Mouse (Mus musculus): ENCODE measurements at regions not wholly inside any gene's neighbourhood (a gene's known extent, or its start where the extent isn't known, plus 50 kb on each side); places are given as distances from the start of the nearest gene placed in this dataset.

DNA sequence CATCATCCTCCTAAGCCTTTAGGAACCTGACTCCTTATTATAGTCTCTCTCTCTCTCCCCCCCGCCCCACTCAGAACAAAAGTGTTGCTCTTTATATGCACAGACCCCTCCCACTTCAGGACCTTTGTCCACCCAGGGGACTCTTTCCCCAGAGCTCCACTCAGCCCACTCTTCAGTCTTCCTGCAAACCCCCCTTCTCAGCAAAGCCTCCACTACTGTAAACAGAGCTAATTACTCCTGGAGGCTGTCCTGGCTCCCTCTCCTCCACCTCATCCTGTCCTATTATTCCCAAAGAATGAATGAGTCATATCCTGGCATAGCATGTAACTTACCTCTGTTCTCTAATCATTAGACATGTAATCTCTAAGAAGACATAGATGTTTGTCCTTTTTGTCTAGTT lies 82.8 kb upstream of the Galnt15 start:
- no peak for DNase-seq

DNA sequence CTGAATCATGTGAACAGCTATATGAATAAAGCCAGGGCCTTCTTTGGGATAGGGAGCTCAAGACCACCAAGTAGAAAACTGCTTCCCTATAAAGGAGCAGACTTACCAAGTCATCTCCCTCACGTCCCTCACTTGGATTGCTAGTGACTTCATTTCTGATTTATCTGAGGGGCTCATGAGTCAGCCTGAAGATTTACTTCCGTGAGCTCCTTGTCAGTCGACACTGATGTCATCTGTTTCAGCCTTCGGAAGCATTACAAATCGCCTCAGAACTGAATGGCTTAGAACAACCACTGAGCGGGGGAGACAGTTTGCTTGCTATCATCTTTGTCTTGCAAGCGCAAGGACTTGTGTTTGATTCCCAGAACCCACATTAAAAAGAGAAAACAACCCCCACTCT lies 81.5 kb upstream of the Galnt15 start:
- no peak for DNase-seq

DNA sequence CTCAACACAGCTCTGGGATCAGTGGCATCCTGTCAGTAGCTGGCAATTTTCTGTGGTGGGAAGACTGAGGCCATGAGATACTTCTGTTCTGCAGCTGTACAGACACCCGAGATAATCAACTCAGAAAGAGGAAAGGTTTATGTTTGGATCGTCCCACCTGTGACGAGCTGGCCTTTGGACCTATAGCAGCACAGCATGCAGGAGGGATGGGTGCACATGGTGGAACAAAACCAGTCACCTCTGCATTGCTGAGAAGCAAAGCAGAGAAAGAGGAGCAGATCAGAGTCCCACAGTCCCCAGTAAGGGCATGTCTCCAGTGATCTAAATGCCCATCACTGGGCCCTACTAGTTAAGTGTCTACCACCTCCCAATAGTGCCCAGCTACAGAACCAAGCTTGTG lies 76.9 kb upstream of the Galnt15 start:
- DNase-seq = no peak

DNA sequence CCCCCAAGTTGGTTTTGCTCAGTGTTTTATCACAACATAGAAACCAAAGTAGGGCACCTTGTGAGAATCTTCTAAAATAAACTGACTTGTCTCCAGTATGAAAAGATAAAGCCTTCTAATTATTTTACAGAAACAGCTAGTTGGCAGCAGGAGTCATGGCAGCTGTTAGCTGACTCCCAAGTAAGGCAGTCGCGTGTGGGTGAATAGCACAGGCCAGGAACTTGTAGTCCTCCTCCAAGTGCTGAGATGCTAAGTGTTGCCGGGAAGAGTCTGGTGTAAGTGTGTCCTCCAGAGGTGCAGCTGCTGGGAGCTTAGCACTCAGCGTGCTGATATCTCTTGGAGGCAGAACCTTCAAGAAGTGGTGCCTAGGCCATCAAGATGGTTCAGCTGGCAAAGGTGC lies 75.0 kb upstream of the Galnt15 start:
- no peak for DNase-seq

DNA sequence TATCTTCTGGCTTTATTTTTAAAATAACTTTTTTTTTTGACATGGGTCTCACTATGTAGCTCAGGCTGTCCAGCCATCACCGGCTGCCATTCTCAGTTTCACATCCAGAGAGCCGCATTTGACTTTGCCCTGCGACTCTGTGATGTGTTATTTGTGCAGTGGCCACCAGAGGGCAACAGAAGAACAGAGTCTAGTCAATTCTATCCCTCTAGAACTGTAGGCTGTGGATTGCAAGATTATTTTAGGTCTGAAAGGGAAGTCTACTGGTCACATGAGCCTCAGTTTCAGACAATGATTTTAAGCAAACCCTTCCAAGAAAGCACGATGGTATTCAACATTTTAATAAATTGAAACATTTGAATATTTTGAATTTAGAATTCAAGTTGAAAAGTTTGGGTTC lies 73.8 kb upstream of the Galnt15 start:
- peak; percentile 83 to 94 for DNase-seq

DNA sequence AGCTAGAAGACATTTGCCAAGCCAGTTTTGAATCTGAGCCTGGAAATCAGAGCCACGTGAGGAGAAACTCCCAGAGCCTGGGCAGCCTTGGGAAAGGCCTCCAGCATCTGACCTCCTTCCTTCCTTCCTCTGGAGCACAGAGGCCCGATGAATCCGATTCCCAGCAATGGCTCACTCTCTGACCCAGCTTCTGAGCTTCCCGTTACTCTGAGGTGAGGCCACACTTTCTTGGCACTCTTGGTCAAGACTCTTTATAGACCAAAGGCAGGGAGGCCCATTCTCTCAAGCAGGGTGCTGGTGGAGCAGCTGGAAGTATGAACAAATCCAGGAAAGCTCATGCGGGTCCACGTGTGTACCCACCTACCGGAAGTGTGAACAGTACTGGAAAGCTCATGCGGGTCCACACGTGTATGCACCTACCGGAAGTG lies 71.6 kb upstream of the Galnt15 start:
- DNase-seq = peak; percentile 42 to 48

DNA sequence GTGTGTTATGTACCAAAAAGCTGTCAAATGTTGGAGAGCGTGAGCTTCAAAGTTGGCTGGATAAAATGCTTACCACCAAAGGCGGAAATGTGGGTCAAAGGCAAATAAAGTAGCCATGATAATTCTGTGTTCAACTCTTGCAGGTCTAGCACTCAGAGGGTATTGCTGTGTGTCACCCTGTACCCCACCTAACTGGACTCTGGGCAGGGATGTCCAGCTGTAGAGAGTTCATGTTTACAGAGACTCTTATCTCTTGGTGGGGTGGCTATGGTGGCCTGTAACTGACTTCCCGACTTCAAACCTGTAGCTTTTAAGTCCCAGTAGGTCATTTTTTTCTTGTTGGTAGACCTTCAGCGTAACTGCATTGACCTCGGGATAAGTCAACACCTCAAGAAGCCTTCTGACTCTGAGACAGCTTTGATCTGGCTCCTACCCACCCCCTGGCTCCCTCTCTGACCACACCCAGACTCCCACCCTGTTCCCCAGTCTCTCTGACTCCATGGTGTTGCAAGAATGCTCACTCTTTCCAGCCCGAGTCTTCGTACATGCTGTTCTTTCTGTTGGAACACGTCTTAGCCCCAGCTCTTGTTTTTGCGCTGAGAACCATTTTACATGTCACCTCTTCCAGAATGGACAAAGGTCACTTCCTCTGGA lies 68.5 kb upstream of the Galnt15 start:
- no peak for DNase-seq

DNA sequence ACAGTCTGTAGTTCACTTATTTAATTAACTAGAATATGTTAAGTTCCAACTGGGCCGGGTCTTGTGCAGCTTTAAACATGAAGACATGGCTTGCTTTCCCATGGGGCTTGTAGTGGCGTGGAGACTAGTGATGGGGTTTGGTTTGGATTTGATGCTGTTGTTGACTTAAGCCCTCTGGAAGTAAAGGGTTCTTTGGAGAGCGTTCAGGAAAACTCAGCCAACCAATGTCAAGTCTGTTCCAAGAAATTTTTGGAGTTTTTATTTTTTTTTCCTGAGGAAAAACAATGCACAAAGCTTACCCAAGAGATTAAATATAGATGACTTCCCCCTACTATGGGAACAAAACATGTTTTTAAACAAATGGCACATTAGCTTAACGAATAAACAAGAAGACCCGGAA lies 67.3 kb upstream of the Galnt15 start:
- DNase-seq = peak; percentile 15 to 30

DNA sequence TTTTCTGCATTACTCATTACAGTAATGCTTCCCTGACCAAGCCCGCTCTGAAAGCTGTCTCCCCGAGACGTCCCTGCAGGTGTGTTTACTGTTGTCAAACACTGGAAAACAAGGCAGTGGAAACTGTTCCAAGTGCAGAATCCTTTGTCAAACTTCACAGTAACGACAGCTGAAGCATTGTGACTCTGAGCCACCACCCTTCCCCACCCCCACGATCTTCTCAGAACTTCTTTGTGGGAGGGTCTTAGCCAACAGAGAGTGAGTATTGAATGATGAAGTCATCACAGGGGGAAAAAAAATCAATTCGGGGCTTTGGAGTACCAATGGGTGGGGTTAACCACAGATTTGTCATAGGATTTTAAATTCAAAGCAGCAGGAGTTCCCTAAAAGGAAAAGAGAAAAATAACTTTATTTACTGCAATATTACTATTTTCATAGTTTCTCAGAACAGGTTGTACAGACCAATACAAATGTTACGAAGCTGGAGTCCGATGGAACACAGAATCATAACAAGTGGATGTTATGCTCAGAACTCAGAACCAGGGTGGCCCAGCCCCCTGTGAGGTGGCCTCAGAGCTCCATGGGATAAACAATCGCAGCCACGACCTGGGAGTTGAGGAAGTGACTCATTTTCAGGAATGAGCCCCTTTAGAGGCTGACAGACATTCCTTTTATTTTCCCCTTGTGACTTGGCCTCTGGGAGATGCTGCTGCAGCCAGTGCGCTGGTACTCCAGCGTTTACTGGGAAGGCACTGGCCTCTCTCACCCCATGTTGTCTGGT lies 65.5 kb upstream of the Galnt15 start:
- peak; percentile 31 to 55 for DNase-seq

DNA sequence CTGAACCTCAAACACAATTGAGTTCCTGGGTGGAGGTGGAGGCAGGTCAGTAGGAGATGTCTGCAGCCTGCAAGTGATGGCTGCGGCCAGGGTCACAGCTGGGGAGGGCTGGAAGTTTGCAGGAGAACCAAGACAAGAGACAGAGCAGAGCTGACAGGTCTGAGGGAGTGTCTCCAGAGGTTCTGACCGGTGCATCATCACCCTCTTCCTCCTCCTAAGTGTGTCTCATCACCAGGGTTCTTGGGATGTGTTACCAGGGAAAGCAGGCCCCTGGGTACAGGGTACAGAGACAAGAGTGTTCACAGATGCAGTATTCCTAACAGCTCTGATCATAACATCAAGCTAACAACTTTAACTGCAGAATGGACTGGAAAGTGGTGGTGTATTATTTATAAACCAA lies 64.7 kb upstream of the Galnt15 start:
- DNase-seq = no peak

DNA sequence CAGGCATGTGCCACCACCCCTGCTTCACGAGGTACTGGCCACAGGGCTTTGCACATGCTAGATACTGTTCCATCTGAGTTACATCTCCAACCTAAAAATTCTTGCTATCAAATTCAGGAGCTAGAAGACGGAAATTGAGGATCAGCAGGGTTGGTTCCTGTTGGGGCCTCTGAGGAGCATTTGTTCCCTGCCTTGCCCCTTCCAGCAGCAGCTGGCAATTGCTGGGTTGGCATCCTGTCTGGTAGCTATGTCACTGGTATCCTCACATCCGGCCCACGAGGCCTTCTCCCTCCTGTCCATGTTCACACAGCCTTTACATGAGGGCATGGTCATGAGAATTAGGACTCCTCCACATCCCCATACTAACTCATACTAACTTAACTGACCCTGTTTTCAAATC lies 64.0 kb upstream of the Galnt15 start:
- no peak for DNase-seq

DNA sequence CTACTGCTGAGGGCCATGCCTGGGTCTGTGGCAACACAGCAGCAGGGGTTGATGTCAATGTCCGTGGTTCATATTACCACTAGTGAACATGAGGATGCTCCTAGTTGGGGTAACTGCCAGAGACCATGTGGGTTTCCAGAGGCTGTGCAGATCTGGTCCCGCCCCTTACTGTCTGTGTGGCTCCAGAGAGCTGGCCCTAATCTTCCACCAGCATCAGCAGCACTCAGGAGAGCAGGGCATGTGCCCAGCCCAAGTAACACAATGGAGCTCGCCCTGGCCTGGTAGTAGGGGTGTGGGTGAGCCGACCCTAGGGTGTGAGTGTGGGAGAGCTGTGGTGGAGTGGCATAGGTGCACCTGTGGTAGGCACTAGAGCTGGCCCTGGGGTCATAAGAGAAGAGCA lies 59.3 kb upstream of the Galnt15 start:
- no peak for DNase-seq

DNA sequence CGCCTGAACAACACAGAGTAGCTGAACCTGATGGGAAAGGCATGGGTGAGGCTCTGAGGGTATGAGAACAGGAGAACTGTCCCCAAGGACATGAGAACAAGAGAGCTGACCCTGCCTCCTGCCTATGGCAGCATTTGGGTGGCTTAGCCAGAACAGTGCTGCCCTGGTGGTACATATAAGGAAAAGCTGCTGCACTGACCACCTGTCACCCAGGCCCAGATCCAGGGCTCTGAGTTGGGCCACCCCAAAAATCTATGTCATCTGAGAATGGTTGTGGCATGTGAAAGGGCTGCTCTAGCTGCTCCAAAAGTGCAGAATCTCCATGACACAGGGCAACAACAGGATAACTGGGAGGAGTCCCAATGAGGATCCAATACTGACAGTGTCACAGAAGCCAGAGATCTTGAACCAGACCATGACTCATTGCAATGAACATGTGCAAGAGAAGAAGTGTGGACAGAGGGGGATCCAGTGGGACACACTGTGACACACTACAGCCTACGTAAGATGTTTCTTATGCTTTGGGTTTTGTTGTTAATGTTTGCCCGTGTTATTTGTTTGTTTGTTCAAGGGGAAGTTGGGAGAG lies 58.5 kb upstream of the Galnt15 start:
- no peak for DNase-seq

DNA sequence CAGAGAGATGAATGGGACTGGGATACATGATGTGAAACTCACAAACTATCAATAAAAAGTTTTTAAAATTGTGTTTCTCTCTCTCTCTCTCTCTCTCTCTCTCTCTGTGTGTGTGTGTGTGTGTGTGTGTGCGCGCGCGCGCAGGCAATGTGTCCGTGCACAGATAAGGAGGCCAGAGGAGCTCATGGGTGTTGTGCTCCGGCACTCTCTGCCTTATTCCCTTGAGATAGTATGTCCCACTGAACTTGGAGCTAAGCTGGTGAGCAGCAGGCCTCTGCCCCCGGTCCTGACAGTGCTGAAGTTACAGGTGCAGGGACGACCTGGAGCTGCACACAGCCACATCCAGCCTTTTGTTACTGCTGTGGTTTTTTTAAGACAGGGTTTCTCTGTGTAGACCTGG lies 57.9 kb upstream of the Galnt15 start:
- no peak for DNase-seq

DNA sequence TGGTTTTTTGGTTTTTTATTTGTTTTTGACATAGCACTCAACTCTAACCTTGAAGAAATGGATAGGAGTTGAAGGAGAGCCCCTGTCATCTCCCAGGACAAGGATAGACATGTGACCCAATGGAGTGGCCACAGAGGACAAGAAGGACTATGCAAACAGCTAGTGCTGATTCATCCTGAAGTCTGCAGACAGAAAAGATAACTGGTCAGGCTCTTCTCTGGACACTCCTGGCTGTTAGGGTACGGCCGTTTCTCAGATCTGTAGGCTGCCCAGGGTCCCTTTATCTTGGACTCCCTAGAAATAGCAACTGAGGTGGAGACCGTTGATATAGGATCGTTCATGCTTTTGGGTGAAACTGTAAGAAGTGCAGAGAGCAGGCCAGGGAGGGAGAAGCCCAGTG lies 55.1 kb upstream of the Galnt15 start:
- no peak for DNase-seq

DNA sequence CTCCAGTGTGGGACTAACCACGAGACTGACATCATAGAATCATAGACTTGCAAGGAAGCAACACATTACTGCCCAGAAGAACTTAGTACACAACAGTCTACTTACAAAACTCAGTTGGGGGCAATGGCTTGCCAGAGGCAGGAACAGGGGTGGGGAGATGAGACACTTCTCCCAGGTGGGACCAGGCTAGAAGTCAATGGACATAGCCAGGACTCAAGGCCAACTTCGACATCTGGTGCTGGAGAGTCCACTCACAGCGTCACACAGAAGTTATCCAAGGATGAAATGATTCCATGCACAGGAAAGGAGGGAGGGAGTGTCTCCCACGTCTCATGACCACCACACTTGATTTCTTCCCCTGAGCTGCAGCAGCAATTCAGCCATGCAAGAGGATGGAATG lies 50.6 kb upstream of the Galnt15 start:
- no peak for DNase-seq

DNA sequence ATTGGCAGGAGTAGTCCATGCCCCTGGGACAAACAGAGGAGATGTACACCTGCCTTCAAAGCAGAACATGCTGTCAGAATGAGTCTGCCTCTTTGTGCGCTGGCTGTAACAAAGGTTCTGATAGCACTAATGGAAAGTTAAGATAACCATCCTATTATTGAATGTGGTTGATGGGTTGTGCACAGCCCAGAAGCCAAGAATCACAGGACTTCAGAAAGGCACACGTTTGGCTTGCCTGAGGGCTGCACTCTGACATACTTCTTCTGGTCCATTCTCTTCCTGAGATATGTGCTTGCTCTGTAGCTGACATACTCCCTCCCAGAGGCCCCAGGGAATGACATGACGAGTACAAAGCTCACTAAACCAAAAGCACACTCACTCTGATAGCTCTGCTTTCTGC lies 50.1 kb upstream of the Galnt15 start:
- DNase-seq = no peak
